Mouse (Mus musculus): ENCODE measurements around the gene Srsf12.

The Srsf12 gene

GRCm38 (mm10) chr4:33249716-33250230, 41.0 kb downstream of the Srsf12 start:
- no peak for DNase-seq (ENCODE audit: low read depth, low spot score)

- no peak for DNase-seq (ENCODE audit: low read depth, low spot score)
Measured at GRCm38 (mm10) chr4:33250867-33251266, 42.1 kb downstream of the Srsf12 start.

- DNase-seq (ENCODE audit: low read depth, low spot score) = no peak
Measured at GRCm38 (mm10) chr4:33254706-33255105, 45.9 kb downstream of the Srsf12 start.

GRCm38 (mm10) chr4:33257263-33257964, 48.6 kb downstream of the Srsf12 start:
- no peak for DNase-seq (ENCODE audit: low read depth, low spot score)

- DNase-seq (ENCODE audit: low read depth, low spot score) = no peak
Measured at GRCm38 (mm10) chr4:33260311-33260710, 51.5 kb downstream of the Srsf12 start.

- DNase-seq (ENCODE audit: low read depth, low spot score) = no peak
Measured at GRCm38 (mm10) chr4:33261311-33261753, 52.5 kb downstream of the Srsf12 start.

GRCm38 (mm10) chr4:33262897-33263296, 54.1 kb downstream of the Srsf12 start:
- DNase-seq (ENCODE audit: low read depth, low spot score) = no peak

- DNase-seq (ENCODE audit: low read depth, low spot score) = no peak
Measured at GRCm38 (mm10) chr4:33264979-33265726, 56.4 kb downstream of the Srsf12 start.

- no peak for DNase-seq (ENCODE audit: low read depth, low spot score)
Measured at GRCm38 (mm10) chr4:33270386-33271314, 61.9 kb downstream of the Srsf12 start.

- DNase-seq (ENCODE audit: low read depth, low spot score) = no peak
Measured at GRCm38 (mm10) chr4:33273437-33273836, 64.6 kb downstream of the Srsf12 start.

GRCm38 (mm10) chr4:33281891-33282685, 73.3 kb downstream of the Srsf12 start:
- DNase-seq (ENCODE audit: low read depth, low spot score) = no peak

Measured in c-Kit-negative CD71-positive TER-119-positive erythroid progenitor cells, embryonic 14.5 days (primary cell).